Mouse (Mus musculus) myocyte (in vitro differentiated cells): Measurements from ENCODE around the gene E430018J23Rik.

Source experiments
- CEBPB ChIP-seq: IDR thresholded peaks from 2 replicates; pipeline ENCODE4 v1.6.1; 2011; ENCODE audit warnings: mild to moderate bottlenecking, moderate library complexity; ENCODE audit not compliant: poor library complexity, insufficient read depth, severe bottlenecking
- E2F4 ChIP-seq: IDR thresholded peaks from one replicate; pipeline ENCODE4 v1.6.1; 2011; ENCODE audit warnings: mild to moderate bottlenecking, control low read depth, moderate library complexity; ENCODE audit not compliant: insufficient read depth
- MAX ChIP-seq: IDR thresholded peaks from one replicate; pipeline ENCODE4 v1.6.1; 2011; ENCODE audit warnings: low read depth, mild to moderate bottlenecking, control low read depth
- MYOD1 ChIP-seq, 3 experiments: IDR thresholded peaks; one replicate each; pipeline ENCODE4 v1.6.1; 2011; ENCODE audit warnings: control low read depth in 2 of 3, low read depth in 2 of 3, mild to moderate bottlenecking in 2 of 3, moderate library complexity in 1 of 3; ENCODE audit not compliant: insufficient read length in 2 of 3, control insufficient read depth in 1 of 3
- MYOG ChIP-seq, 3 experiments: IDR thresholded peaks; one replicate each; pipeline ENCODE4 v1.6.1; 2011; ENCODE audit warnings: control low read depth in 2 of 3, low read depth in 2 of 3, mild to moderate bottlenecking in 2 of 3; ENCODE audit not compliant: insufficient read length in 2 of 3, control insufficient read depth in 1 of 3, insufficient read depth in 1 of 3
- POLR2A ChIP-seq: IDR thresholded peaks from one replicate; pipeline ENCODE4 v1.6.1; 2011; ENCODE audit warnings: low read depth, mild to moderate bottlenecking, control low read depth, moderate library complexity; ENCODE audit not compliant: insufficient read length
- POLR2AphosphoS2 ChIP-seq: IDR thresholded peaks from one replicate; pipeline ENCODE4 v1.6.1; 2011; ENCODE audit warnings: low read depth, control low read depth; ENCODE audit not compliant: insufficient read length
- REST ChIP-seq: IDR thresholded peaks from one replicate; pipeline ENCODE4 v1.6.1; 2011; ENCODE audit warnings: mild to moderate bottlenecking, control low read depth, moderate library complexity; ENCODE audit not compliant: insufficient read depth, insufficient read length
- SRF ChIP-seq: IDR thresholded peaks from one replicate; pipeline ENCODE4 v1.6.1; 2011; ENCODE audit warnings: low read depth; ENCODE audit not compliant: control insufficient read depth, insufficient read length
- TCF12 ChIP-seq: IDR thresholded peaks from one replicate; pipeline ENCODE4 v1.6.1; 2011; ENCODE audit warnings: mild to moderate bottlenecking, control low read depth; ENCODE audit not compliant: poor library complexity, insufficient read depth, severe bottlenecking
- TCF3 ChIP-seq: IDR thresholded peaks from one replicate; pipeline ENCODE4 v1.6.1; 2011; ENCODE audit warnings: low read depth, control low read depth; ENCODE audit not compliant: insufficient read length
- USF1 ChIP-seq: IDR thresholded peaks from one replicate; pipeline ENCODE4 v1.6.1; 2011; ENCODE audit warnings: low read depth, mild to moderate bottlenecking, control low read depth, moderate library complexity

DNA sequence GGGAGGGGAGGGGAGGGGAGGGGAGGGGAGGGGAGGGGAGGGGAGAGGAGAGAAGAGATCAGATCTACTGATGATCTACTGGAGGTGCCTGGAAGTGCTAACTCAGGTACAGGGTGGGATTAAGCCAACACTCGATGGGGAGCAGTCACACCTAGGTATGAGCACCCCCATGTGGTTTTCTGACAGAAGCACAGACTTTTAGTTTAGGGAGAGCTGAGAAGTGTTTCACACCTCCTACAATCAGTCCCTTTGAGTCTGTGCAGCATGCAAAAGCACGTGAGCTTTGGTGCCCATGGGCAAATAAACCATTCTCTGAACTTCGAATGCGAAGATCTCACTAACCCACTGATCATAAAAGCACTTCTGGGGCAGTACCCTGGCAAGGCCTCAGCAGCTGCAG lies 51.1 kb downstream of the E430018J23Rik start:
- TF ChIP-seq MAX, result no peak
- TF ChIP-seq TCF12, result no peak
- no peak for TF ChIP-seq USF1
- no peak for TF ChIP-seq POLR2A
- no peak for TF ChIP-seq TCF3
- no peak for TF ChIP-seq MYOD1 (IDR thresholded peaks at IDR 0.05; ENCODE audit: control insufficient read depth in 1 of 3, insufficient read length in 2 of 3, low read depth in 2 of 3)
- TF ChIP-seq E2F4, result no peak
- no peak for TF ChIP-seq REST
- no peak for TF ChIP-seq MYOG (IDR thresholded peaks at IDR 0.05; ENCODE audit: control insufficient read depth in 1 of 3, insufficient read depth in 1 of 3, insufficient read length in 2 of 3, low read depth in 2 of 3)
- TF ChIP-seq CEBPB, result no peak
- TF ChIP-seq POLR2AphosphoS2, result no peak
- TF ChIP-seq SRF, result no peak
